Mouse (Mus musculus) G1E (cell line): ENCODE measurements at regions not wholly inside any gene's neighbourhood (a gene's known extent, or its start where the extent isn't known, plus 50 kb on each side); places are given as distances from the start of the nearest gene placed in this dataset.

Experiments
- GATA1 ChIP-seq: IDR thresholded peaks from 2 replicates; pipeline ENCODE4 v1.6.1; 2012; ENCODE audit warnings: borderline replicate concordance, low read length, inconsistent platforms, mixed read lengths
- POLR2AphosphoS5 ChIP-seq: IDR thresholded peaks from 2 replicates; pipeline ENCODE4 v1.6.1; 2012; ENCODE audit warnings: low read depth, low read length, inconsistent platforms; ENCODE audit not compliant: insufficient replicate concordance

DNA sequence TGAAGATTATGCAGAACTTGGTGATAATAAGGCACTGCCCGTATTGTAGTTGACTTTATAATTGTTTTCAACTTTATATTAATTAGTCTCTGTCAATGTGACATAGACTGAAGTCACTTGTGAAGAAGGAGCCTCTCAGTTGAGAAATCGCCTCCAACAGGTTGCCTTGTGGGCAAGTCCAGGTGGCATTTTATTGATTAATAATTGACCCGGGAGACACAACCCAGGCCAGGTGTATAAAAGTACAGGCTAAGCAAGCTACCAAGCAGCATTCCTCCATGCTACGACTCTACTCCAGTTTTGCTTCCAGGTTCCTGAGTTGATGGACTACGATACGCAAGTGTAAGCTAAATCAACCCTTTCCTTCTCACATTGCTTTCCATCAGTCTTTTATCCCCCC lies 268.2 kb upstream of the Klf3 start:
- no peak for TF ChIP-seq GATA1
- TF ChIP-seq POLR2AphosphoS5 = no peak
